Mouse (Mus musculus): ENCODE data around the gene Npas3. TPM values are rescaled to one million over a fixed set of nuclear protein-coding genes. Genes with fewer than 3 reads are reported as not detected.

The Npas3 gene
- total RNA-seq (2023): not detected in 4 replicates

DNA sequence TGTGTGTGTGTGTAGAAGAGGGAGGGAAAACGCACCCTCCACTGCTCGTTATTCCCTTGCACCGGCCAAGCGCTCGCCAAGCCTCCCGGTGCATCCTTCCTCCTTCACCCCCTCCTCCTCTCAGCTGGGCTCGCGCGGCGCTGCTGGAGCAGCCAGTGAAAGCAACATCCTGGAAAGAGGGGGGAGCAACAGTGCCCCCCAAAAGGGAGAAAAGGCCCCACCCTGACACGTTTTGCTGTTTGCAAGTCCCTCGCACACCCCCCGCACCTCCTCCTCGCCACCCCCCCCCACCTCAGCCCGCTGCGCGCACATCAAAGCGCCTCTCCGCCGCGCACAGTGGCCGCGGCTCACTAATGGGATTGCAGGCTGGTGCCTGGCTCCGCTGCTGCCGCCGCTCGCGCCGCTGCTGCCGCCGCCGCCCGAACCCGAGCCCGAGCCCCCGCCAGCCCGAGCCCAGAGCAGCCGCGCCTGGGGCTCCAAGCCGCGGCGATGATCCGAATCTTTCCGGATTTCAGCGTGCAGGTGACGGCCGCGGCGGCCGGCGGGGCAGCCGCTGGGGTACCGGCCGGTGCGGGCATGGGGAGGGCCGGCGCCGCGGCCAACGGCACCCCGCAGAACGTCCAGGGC, at the start of gene Npas3:
Gene Npas3 (plus strand): TSS at position 577 of the 627 bp plus-strand sequence.

